Mouse (Mus musculus): ENCODE results near the gene Ccnl1.

Ccnl1 gene

GRCm38 (mm10) chr3:65925058-65925740 is 32.9 kb downstream of the Ccnl1 start:
- no peak for DNase-seq

GRCm38 (mm10) chr3:65922420-65922819 is 35.6 kb downstream of the Ccnl1 start:
- no peak for DNase-seq

GRCm38 (mm10) chr3:65921671-65922070 is 36.4 kb downstream of the Ccnl1 start:
- DNase-seq, result no peak

GRCm38 (mm10) chr3:65919016-65919415 is 39.0 kb downstream of the Ccnl1 start:
- DNase-seq, result no peak

GRCm38 (mm10) chr3:65912928-65913327 is 45.1 kb downstream of the Ccnl1 start:
- DNase-seq, result no peak

GRCm38 (mm10) chr3:65912217-65912616 is 45.8 kb downstream of the Ccnl1 start:
- DNase-seq, result no peak

GRCm38 (mm10) chr3:65911265-65911664 is 46.8 kb downstream of the Ccnl1 start:
- no peak for DNase-seq

- no peak for DNase-seq
Measured at GRCm38 (mm10) chr3:65909454-65909853, 48.6 kb downstream of the Ccnl1 start.

- no peak for DNase-seq
Measured at GRCm38 (mm10) chr3:65907536-65907935, 50.5 kb downstream of the Ccnl1 start.

GRCm38 (mm10) chr3:65905281-65906169 is 52.5 kb downstream of the Ccnl1 start:
- no peak for DNase-seq

- no peak for DNase-seq
Measured at GRCm38 (mm10) chr3:65904711-65905110, 53.3 kb downstream of the Ccnl1 start.

- no peak for DNase-seq
Measured at GRCm38 (mm10) chr3:65904106-65904505, 53.9 kb downstream of the Ccnl1 start.

- DNase-seq, result no peak
Measured at GRCm38 (mm10) chr3:65898598-65899278, 59.3 kb downstream of the Ccnl1 start.

GRCm38 (mm10) chr3:65897233-65897993 is 60.6 kb downstream of the Ccnl1 start:
- DNase-seq, result no peak

All from embryo, embryonic 11 days (tissue).